Mouse (Mus musculus) common myeloid progenitor, adult 5-6 weeks (primary cell): ENCODE measurements around the gene Gabrb3. TPM values are rescaled to one million over a fixed set of nuclear protein-coding genes. Genes with fewer than 3 reads are reported as not detected.

Experiments
- ATAC-seq: replicated peaks from 2 replicates; pipeline ENCODE4 v1.8.0; 2016; ENCODE audit warnings: low read depth, mild to moderate bottlenecking, moderate TSS enrichment, inconsistent platforms; ENCODE audit not compliant: poor library complexity, severe bottlenecking
- total RNA-seq: library from RNA; stranded (forward); fragments of 200-1000, 187-1606 nt; gene quantifications from 2 replicates; pipeline ENCODE4 v1.2.3, GENCODE M21; 2017

Gabrb3 gene
- total RNA-seq, 1 experiment from 2014 or later, result not detected

DNA sequence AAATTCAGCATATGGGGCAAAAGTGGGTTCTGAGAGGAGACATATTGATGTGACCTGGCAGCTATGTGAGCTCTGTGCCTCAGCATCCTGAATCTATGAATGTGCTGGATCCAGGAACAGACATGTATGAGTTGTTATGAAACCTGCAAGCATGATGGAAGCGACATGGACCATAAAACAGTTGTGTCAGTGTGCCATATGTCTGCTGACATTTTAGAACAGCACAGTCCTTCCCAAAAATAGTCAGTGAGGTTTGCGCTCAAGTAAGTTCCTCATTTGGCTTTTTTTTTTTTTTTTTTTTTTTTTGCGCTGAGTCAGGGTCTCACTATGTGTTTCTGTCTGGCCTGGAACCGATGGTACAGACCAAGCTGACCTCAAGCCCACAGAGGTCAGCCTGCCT lies 110.0 kb downstream of the Gabrb3 start:
- no peak for ATAC-seq

DNA sequence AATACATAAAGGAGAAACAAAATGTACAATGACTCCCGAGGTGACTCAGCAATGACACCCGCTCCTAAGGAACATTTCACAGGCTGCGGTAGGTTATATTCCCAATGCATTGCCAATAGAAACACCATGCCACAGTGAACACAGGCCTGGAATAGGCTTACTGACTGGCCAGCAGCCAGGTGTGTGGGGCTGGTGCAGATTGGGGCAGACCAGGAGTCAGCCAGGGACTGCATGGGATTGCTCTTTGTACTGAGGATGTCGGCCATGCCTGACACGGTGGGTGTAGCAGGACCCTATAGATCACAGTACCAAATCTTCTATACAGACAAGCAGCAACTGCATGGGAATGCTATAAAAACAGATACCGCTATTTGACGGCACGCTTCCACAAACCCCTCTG lies 110.5 kb downstream of the Gabrb3 start:
- no peak for ATAC-seq

DNA sequence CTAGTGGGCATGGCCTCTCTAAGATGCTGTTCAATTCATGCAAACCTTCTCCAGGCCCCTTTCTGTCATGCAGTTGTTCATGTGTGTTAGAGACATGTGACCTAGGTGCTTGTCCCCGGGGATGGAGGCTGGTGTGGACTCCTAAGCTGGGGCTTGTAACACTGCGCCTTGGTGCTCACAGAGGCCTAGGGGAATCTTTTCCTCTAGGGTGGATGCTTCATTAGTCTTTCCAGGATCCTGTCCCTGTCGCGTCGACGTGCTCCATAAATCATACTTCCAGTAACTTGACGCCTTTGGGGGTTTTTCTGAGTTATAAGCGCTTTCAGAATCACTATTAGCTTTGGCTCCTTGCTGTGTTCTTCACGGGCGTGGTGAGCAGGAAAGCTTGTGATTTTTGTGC lies 113.2 kb downstream of the Gabrb3 start:
- no peak for ATAC-seq

DNA sequence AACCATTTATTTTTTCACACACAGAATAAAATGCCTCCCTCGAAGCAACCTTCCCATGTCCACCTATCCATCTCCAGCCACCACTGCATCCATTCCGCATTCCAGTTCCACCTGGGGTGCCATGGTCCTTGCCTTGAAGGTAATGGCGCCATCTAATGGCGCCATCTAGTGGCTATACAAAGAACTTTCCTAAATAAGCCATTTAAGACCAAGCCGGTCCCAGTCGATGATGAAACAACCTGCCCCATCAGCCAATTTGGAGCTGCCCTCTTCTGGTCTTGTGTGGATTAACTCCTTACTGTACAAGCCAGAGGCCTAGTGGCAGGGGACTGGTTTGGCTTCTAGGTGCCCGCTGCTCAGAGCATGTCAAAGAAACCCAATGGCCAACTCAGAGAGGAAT lies 119.1 kb downstream of the Gabrb3 start:
- peak; percentile 42; the same call in 1 of the 2 replicates for ATAC-seq

DNA sequence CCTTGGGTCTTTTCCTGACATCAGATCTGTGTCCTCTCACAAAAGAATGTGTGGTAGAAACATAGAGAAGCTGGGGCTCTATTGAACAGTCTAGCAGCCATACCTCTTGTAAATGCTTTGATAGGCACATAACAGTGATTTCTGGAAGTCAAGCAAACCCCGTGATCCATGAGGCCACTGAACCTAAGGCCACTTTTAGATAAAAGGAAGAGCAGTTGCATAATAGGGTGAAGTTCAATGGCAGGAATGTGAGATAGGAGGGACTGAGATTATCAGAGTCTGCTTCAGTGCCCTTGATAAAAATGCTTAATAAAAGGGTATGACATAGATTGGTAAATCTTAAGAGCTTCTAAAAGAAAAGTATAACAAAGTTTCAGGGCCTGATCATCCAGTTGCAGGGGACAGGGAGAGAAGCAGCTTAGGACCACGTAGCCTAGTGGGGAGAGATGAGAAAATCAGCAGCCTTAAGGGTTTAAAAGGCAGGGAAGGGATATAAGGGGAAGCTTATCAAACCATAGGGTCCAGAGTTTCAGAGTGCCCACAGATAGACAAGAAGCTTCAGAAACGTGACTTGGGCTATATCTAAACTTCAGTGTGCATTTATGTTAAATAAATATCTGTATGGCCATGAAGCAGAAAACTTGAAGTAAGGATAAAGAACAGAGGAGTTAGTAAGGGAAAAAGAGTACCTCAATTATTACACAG lies 141.4 kb downstream of the Gabrb3 start:
- ATAC-seq, result no peak

DNA sequence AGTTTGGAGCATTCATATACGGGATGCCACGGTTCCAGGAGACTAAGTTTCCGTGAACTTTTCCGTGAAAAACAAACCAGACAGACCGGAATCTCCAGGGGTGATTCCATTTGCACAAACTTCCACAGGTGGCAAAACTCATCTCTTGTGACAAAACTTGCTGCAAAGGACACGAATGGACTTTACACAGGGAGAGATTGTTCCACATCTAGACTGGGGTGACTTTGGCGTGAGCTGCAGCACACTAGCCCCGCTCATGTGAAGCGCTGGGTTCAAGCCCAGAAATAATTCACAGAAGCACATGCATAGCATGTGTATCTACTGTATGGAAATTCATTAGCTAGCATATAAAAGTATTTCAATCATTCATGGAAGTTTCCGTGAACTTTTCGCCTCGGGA lies 144.9 kb downstream of the Gabrb3 start:
- no peak for ATAC-seq

DNA sequence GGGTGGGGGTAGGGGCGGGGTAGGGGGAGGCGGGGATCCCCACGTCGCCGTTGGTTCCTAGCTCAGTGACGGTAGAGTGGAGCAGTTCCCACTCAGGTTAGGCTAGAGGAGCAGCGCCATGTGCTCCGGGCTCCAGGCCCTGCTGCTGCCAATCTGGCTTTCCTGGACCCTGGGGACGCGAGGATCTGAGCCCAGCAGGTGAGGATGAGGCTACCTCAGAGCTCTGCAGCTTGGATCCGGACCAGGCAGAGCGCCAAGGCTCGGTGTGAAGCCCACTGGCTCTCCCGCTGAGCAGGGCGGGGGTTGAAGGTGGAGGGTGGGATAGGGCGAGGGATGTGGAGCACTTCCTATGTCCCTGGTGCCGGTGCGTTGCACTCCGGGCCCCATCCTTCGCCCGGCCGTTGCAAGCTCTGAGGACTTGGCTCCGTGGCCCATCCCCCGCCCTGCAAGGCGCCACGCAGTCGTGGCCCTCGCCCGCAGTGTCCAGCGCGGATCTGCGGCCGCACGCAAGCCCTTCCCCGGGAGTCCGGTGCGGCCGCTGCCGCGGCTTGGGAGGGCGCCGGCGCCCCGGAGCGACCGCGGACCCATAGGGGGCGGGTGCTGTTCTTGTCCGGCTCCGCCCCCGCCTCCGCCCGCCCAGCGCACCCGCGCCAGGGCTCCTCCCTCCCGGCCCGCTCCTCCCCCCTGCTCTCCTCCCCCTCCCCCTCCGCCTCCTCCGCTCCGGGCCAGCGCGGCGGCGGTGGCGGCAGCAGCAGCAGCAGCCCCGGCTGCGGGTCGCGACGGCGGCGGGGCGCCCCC lies 171.2 kb downstream of the Gabrb3 start:
- peak; percentile 54; the same call in 1 of the 2 replicates for ATAC-seq

DNA sequence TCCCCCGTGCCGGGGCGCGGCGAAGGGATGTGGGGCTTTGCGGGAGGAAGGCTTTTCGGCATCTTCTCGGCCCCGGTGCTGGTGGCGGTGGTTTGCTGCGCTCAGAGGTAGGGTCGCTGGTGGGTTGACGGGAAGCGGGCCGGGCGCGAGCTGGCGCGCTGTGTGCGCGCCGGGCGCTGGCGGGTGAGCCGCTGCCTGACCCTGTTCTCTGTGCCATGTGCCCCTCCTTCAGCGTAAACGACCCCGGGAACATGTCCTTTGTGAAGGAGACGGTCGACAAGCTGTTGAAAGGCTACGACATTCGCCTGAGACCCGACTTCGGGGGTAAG lies 171.7 kb downstream of the Gabrb3 start:
- no peak for ATAC-seq

DNA sequence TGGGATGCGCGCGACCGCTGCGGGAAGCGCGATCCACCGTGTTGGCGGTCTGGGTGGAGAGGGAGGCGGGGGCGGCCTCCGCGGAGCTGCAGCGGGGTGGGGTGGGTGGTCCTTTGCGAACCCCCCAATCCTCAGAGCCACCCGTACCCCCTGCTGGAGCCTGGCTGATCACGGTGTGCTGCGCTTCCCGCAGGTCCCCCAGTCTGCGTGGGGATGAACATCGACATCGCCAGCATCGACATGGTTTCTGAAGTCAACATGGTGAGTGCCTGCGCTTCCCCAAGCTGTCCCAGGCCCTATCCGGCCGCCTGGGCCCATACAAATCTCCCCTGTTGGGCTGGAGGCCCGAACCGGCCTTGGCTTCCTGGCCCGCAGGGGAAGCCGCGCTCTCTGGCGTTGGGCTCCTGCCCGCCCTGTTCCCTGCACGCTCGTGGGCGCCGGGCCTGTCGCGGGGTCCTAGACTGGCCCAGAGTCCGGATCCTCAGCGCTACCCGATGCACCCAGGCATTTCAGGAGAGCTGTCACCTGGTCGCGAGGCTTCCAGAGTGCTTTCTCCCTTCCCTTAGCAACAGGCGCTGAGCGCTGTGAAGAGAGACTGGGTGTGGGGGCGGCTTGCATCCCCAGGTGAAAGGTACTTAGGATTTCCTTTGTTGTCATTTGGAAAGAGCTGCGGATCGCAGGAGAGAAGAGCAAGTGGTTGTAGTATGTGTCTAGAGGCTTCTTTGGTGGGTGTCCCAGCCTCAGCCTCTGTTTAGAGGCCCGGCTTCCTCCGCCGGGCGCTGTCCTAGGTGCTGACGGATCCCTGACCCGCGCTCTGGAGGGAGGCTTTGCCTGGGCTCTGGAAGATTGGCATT lies 172.3 kb downstream of the Gabrb3 start:
- peak; percentile 52; the same call in 1 of the 2 replicates for ATAC-seq

DNA sequence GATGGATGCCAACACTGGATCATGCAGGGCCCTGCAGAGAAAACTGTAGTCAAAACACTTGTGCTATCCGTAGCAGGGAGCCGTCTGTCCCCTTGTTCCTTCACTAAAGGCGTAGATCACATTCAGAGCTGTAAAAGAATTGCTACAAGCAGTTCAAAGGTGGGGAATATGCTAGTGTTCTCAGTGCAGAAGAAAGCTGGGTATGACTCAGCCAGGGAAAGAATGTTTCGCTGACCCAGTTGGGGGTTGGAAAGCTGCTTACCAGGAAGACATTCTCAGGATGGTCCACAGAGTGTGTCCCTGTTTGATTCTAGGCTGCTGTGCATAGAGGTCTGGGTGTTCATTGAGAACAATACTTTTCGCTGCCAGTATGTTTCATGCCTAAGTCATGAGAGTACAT lies 177.8 kb downstream of the Gabrb3 start:
- no peak for ATAC-seq

DNA sequence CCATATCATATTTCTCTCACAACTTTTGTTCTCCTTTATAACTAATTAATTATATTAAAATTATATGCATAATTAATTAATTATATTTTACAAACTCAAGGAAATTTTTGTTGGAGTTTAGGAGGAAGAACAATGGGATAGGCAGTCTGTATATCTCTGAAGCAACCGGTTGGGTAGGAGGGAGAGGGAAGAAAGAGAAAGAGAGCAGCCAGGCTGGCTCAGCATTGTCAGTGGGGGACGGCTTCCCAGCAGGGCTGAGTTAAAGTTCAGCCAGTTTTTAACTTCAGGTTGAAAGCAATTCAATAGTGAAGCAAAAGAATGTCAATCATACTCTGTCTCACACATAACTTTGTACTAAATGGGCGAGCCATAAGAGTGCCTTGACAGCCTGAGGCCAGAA lies 199.2 kb downstream of the Gabrb3 start:
- ATAC-seq, result no peak

DNA sequence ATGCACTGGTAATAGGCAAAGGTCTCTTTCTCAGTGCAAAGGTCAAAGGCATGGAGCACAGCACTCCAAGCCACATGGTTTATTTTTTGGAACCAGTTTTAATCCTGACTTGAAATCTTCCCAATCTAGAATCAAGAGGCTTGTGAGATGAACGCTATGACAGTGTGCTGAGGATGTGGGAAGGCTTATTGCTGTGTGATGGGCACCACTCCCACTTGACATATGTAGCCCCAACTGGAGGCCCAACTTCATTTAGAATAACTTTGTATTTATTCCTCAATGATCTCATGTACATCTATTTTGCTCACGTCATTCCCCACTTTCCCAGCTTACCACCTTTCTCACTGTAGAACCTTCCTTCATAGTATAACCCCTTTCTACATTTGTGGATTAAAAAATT lies 200.5 kb downstream of the Gabrb3 start:
- no peak for ATAC-seq

DNA sequence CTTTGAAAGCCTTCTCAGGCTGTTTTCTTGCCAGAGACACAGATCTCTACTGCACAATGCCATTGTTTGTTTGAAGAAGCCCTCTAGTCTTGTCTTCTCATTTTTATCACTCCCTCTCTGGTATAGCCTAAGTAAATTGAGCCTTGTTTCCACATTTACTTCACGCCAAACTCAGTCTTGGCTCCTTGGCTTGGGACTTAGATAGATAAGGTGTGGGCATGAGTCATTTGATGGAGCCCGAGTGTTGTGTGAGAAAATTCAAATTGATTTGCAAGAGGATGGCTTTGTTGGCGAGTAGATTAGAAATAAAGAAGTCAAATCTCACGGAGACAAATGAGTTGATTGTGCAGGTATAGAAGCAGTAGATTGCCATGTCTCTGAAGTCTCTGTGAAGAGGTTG lies 204.2 kb downstream of the Gabrb3 start:
- no peak for ATAC-seq

DNA sequence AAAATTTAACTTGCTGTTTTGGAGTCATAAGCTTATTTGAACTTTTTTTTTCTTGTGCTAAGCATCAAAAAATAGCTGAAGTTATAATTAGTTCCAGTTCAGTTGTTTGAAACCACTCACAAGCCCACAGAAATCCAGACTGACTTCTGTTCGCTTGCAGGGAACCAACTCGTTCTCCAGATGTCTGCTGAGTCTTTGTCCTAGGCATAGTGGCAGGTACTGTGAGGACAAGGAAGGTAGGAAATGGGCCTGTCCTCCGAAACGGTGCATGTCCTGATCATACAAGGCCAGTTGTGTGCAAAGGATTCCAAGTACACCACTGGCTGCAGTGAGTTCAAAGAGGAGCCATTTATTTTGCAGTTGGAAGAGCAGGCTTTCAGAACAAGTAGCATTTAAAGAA lies 215.5 kb downstream of the Gabrb3 start:
- ATAC-seq, result no peak

DNA sequence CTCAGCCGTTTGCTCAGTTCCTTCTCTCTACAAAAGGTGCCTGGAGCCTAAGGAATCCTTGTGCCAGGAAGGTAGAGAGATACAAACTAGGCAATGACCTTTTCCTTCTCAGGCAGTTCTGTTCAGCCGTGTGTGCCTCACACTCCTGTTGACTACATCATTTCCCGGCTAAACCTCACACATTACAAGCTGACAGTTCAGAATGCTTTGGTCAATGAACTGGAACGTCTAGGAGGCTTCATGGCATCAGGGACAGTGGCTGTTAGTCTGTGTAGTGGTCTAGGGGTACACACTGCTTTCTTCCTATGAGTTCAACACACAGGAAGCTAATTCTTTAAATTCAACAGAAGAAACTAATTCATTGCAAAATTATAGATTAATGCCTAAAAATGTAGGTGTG lies 216.2 kb downstream of the Gabrb3 start:
- no peak for ATAC-seq

DNA sequence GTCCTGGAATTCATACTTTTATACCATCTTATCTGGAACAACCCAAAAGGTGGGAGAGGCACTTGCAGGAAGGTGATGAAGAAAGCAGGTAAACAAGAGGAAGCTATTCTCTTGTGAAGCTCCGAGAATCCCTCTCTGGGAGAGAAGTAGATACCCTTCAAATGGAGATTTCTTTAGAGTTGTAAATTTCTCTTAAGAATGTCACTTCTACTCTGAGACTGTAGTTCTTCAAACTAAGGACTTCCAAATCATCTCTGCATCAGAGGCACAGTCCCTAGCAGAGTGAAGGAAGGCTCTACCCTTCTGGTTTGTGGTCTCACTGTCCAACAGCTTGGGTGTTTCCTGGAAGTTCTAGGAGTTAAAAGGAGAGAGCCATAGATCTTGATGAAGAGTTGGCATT lies 221.3 kb downstream of the Gabrb3 start:
- no peak for ATAC-seq

DNA sequence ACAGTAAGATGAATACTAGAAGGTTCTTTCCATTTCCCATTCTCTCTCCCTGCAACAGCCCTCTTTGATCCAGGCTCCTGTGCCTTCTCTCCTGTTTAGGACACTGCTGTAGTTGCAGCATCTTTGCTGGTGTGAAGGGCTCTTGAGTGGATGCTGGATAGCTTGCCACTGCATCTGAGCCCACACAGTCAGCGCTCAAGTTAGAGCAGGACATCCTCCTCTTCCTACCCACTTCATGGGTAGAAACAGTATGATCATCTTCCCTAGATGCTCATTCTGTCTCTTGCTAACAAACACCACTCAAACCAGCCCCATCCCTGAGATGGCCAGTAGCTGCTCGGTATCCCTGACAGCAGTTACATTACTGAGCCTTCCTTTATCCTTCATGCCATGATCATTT lies 227.9 kb downstream of the Gabrb3 start:
- no peak for ATAC-seq

DNA sequence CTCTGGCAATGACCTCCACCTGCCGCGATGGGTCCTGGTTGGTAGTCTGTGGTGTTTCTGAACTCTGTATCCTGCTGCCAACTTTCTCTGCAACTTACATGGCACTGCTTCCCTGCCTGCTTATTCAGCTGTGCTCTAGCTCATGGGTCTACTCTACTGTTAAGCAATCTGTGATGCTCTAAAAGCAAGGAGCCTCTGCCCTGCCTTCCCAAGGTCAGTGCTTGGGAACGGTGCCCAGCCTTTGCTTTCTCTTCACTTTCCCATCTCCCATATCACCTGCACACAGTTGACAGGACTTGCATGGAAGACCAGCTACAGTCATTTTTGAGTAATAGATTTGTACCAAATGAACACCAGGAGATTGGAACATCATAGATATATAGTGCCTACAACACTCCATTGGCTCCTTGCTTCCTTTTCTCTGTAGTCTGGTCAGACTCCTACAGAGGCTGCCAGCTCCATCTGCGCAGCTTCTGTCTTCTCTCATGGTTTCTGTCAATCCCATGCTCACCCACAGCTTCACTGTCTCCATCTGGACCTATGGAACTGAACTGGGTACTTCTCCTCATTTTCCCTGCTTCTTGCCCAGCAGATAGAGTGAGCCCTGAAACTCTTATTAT lies 228.8 kb downstream of the Gabrb3 start:
- ATAC-seq, result no peak

DNA sequence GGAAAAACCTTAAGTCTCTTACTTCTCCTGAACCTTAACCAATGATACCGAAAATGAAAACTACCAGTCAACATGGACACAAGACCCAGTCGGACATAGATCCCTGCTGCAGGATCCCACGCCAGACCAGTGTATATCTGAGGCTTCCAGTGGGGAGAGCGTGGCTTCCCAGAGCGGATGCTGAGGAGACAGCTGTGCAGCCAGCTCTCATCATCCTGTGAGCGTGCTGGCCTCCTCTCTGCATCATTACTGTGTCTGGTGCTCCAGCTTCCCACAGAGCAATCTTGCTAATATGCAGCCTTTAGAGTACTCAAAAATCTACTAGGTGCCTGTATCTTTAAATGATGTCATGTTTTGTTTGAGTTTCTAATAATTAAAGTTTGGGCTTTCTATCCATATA lies 257.9 kb downstream of the Gabrb3 start:
- no peak for ATAC-seq

DNA sequence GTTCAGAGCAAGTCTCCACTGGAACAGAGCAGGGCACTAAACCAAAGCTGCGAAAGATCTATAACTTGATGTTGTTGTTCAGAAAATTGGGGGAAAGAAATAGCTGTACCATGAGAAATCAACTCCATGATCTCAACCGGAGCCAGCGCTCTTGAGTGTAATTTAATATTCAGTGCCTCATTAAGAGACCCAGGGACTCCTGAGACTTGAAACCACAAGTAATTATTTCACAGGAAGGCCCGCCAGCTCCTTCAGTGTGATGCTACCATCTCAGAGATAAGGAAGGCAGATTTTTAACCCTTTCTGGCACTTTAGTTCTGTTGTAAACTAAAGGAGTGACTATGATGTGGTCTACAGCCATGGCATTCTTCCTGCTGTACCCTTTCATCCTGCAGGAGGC lies 270.3 kb downstream of the Gabrb3 start:
- no peak for ATAC-seq

DNA sequence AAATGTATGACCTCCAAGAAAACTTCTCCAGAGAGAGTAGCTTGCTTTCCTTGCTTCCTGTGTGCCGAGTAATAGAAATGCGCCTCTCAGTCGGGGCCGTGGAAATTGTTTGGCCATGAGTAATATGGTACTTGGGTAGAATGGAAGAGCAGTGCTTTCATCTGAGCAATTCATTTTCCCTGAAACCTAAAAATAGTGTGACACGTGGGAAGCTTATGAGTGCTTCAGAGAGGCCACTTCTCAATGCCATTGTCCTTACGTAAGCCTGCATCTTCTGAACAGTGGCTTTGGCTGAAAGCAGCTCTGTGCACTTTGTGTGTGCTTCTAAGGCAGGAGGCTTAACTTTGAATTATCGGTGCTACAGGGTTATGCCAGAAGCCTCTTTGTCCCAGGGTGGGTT lies 280.9 kb downstream of the Gabrb3 start:
- no peak for ATAC-seq
